Mouse (Mus musculus): ENCODE data around the gene Prpf38b. TPM values are rescaled to one million over a fixed set of nuclear protein-coding genes. Genes with fewer than 3 reads are reported as not detected.
"Not testable (repeated sequence)": the region's sequence is repeated elsewhere in the genome, so short reads cannot be mapped to it uniquely, and the experiment has no call there.

Prpf38b gene
- polyA plus RNA-seq, 1 experiment from 2014 or later: 69.6 TPM

- peaks cover 2% of the 10 kb centered on the region; the same call in 1 of the 2 replicates for H3K4me1 ChIP-seq (replicated peaks; ENCODE audit: control insufficient read depth, insufficient read depth, low read length)
- 92% methylated on average over 3 of the region's 3 CpGs for WGBS
- H3K9ac ChIP-seq (ENCODE audit: low read length): no peak overlapping the region
- no peak for ATAC-seq (ENCODE audit: low read depth)
- no peak overlapping the region for H3K4me2 ChIP-seq (ENCODE audit: low read depth, low read length)
- H3K4me3 ChIP-seq (ENCODE audit: low read length): no peak overlapping the region
- H3K36me3 ChIP-seq (ENCODE audit: control insufficient read depth, insufficient read depth, low read length): no peaks in the 10 kb centered on the region
- H3K27ac ChIP-seq (ENCODE audit: low read length): no peak overlapping the region
- no peaks in the 10 kb centered on the region for H3K27me3 ChIP-seq (ENCODE audit: control insufficient read depth, insufficient read depth, low read depth, low read length)
- H3K9me3 ChIP-seq (ENCODE audit: control insufficient read depth, low read length): no peaks in the 10 kb centered on the region
These were observed 23.9 kb downstream of the Prpf38b start for GRCm38 (mm10) chr3:108887618-108887975.

GRCm38 (mm10) chr3:108886934-108887617, 24.5 kb downstream of the Prpf38b start:
- Histone ChIP-seq H3K4me1 (replicated peaks; ENCODE audit: control insufficient read depth, insufficient read depth, low read length) (peaks cover 2% of the 10 kb centered on the region; the same call in 1 of the 2 replicates), H3K27me3 (ENCODE audit: control insufficient read depth, insufficient read depth, low read depth, low read length) (no peaks in the 10 kb centered on the region), H3K27ac (ENCODE audit: low read length) (peak overlapping the region; percentile 3; the same call in 1 of the 2 replicates), H3K4me3 (ENCODE audit: low read length) (no peak overlapping the region), H3K9me3 (ENCODE audit: control insufficient read depth, low read length) (no peaks in the 10 kb centered on the region), H3K4me2 (ENCODE audit: low read depth, low read length) (no peak overlapping the region), H3K36me3 (ENCODE audit: control insufficient read depth, insufficient read depth, low read length) (no peaks in the 10 kb centered on the region), H3K9ac (ENCODE audit: low read length) (no peak overlapping the region)
- ATAC-seq (ENCODE audit: low read depth): peak; percentile 26; the same call in 1 of the 2 replicates
- 68% methylated on average over 12 of the region's 12 CpGs for WGBS

DNA sequence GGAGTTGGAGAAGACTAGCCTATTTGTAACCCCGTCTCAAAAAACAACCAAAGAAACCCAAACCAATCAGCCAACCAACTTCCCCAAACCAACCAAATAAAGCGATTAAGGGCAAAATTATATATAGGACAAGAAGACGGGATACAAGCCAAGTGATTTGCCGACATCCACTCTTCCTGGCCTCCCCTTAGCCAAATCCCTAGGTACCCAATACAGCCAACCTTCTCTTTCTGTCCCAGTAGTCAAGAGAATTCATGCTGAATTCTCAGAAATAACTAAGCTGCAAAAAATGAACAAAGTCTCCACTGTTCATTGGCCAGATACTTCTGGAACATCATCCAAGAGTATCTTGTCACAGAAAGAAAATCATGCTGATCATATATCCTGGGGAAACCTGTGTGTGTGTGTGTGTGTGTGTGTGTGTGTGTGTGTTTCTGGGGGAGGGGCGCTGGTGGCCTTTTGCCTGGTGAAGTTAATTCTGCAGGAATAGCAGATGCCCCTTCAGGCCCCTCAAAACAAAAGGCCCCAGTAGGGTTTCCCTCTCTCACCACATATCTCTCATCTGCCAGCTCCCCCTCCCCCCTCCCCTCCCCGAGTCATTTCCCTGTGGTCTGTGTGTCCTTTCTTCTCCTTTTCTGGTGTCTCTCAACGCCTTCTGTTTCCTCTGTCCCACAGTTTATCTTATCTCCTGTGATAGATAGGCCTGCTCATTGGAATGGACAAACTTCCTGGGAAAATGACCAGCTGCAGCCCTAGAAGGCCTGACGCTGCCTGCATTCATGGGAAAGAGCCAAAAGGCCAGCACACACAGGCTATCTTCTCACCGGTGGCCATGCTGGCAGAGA, 25.6 kb downstream of the Prpf38b start:
- 35% methylated on average over 9 of the region's 9 CpGs for WGBS

GRCm38 (mm10) chr3:108884706-108885289, 26.7 kb downstream of the Prpf38b start:
- Histone ChIP-seq H3K4me3 (ENCODE audit: low read length) (no peak overlapping the region), H3K36me3 (ENCODE audit: control insufficient read depth, insufficient read depth, low read length) (no peaks in the 10 kb centered on the region), H3K4me1 (replicated peaks; ENCODE audit: control insufficient read depth, insufficient read depth, low read length) (peaks cover 12% of the 10 kb centered on the region), H3K27me3 (ENCODE audit: control insufficient read depth, insufficient read depth, low read depth, low read length) (no peaks in the 10 kb centered on the region), H3K4me2 (ENCODE audit: low read depth, low read length) (no peak overlapping the region), H3K27ac (ENCODE audit: low read length) (no peak overlapping the region), H3K9ac (ENCODE audit: low read length) (no peak overlapping the region), H3K9me3 (ENCODE audit: control insufficient read depth, low read length) (no peaks in the 10 kb centered on the region)
- ATAC-seq (ENCODE audit: low read depth): no peak
- WGBS: 70% methylated on average over 8 of the region's 8 CpGs

More for the DNA sequence above, 25.6 kb downstream of the Prpf38b start:
- H3K9ac ChIP-seq (ENCODE audit: low read length): no peak overlapping the region
- H3K4me1 ChIP-seq (replicated peaks; ENCODE audit: control insufficient read depth, insufficient read depth, low read length): peaks cover 7% of the 10 kb centered on the region
- H3K9me3 ChIP-seq (ENCODE audit: control insufficient read depth, low read length): no peaks in the 10 kb centered on the region
- H3K27ac ChIP-seq (ENCODE audit: low read length): peak overlapping the region; percentile 82
- H3K4me2 ChIP-seq (ENCODE audit: low read depth, low read length): no peak overlapping the region
- H3K36me3 ChIP-seq (ENCODE audit: control insufficient read depth, insufficient read depth, low read length): no peaks in the 10 kb centered on the region
- H3K27me3 ChIP-seq (ENCODE audit: control insufficient read depth, insufficient read depth, low read depth, low read length): no peaks in the 10 kb centered on the region
- ATAC-seq (ENCODE audit: low read depth): peak; percentile 91
- no peak overlapping the region for H3K4me3 ChIP-seq (ENCODE audit: low read length)

DNA sequence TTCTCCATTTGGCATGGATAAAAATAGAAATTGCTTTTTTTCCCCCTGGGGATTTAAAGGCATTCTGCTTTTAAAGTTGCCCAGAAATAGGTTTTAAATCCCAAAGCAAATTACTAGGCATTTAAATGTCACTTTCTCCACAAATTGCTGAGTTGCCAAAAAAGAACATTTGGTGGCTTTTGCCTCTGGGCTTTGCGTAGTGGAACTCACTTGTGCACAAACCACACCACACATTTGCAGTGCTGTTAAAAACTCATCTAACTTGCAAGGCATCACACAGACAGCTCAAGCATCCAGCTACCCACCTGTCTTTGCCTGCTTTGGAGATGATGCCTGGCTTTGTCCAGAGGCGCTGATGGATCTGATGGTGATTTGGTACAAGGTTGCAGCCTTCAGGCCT, 28.5 kb downstream of the Prpf38b start:
- H3K4me1 ChIP-seq (replicated peaks; ENCODE audit: control insufficient read depth, insufficient read depth, low read length): peaks cover 20% of the 10 kb centered on the region
- WGBS: 89% methylated on average over 2 of the region's 2 CpGs
- no peak overlapping the region for H3K9ac ChIP-seq (ENCODE audit: low read length)
- ATAC-seq (ENCODE audit: low read depth): no peak
- H3K36me3 ChIP-seq (ENCODE audit: control insufficient read depth, insufficient read depth, low read length): no peaks in the 10 kb centered on the region
- H3K4me2 ChIP-seq (ENCODE audit: low read depth, low read length): no peak overlapping the region
- no peak overlapping the region for H3K4me3 ChIP-seq (ENCODE audit: low read length)
- no peaks in the 10 kb centered on the region for H3K9me3 ChIP-seq (ENCODE audit: control insufficient read depth, low read length)
- no peaks in the 10 kb centered on the region for H3K27me3 ChIP-seq (ENCODE audit: control insufficient read depth, insufficient read depth, low read depth, low read length)
- no peak overlapping the region for H3K27ac ChIP-seq (ENCODE audit: low read length)

DNA sequence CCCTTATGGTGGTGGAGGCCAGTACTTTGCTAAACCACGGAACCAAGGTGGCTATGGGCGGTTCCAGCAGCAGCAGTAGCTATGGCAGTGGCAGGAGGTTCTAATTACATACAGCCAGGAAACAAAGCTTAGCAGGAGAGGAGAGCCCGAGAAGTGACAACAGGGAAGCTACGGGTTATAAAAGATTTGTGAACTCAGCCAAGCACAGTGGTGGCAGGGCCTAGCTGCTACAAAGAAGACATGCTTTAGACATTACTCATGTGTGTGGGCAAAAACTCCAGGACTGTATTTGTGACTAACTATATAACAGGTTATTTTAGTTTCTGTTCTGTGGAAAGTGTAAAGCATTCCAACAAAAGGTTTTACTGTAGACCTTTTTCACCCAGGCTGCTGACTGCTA, 29.7 kb downstream of the Prpf38b start:
- WGBS: 55% methylated on average over 4 of the region's 4 CpGs

DNA sequence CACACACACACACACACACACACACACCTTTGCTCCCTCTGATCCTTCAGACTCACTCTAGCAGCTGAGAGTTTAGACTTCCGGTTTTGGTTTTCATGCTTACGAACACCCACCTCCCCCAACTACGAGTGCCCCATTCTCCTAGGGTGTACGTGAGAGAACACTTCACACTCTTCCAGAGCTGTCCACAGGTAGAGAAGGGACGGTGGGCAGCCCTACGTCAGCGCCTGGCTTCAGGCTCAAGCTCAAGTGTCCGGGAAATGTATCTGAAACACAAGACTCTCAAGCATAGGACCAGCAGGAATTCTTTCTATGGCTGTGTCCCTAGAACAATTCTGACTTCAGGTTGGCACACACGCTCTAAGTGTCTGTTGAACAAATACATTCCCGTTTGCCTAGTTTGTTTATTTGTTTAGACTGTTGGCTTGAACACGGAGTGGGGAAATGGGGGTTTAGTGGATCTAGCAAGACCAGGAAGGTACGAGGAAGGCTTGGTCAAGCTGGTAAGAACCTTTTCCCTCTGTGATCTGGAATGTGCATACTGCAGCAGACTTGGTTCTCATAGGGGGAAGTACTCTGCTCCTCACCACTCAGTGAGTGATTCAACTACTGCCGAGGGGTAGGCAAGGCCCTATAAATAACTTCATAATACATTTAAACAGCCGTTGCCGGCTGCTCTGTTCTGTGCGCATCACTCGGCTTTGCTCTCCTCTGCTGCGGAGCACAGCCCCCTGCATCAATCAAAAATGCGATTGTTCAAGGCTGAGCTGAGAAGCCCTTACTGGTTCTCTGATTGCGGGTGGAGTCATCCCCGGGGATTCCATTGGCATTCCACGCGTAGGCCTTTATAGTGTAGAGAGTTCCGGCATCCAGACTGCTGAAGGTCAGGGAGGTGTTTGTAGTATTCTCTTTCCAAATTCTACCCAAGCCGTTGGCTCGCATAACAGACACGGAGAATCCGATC, 30.7 kb downstream of the Prpf38b start:
- Histone ChIP-seq H3K4me2 (ENCODE audit: low read depth, low read length) (peak overlapping the region; percentile 46), H3K9ac (ENCODE audit: low read length) (peak overlapping the region; percentile 43), H3K27ac (ENCODE audit: low read length) (peak overlapping the region; percentile 86), H3K4me3 (ENCODE audit: low read length) (0 out of 2 replicates have a peak overlapping the region, but pooled peaks have one; percentile 15), H3K4me1 (replicated peaks; ENCODE audit: control insufficient read depth, insufficient read depth, low read length) (peaks cover 19% of the 10 kb centered on the region), H3K27me3 (ENCODE audit: control insufficient read depth, insufficient read depth, low read depth, low read length) (no peaks in the 10 kb centered on the region), H3K9me3 (ENCODE audit: control insufficient read depth, low read length) (no peaks in the 10 kb centered on the region), H3K36me3 (ENCODE audit: control insufficient read depth, insufficient read depth, low read length) (no peaks in the 10 kb centered on the region)
- WGBS: 26% methylated on average over 28 of the region's 28 CpGs
- ATAC-seq (ENCODE audit: low read depth): peak; percentile 83

More for the DNA sequence above, 29.7 kb downstream of the Prpf38b start:
- peaks cover 20% of the 10 kb centered on the region for H3K4me1 ChIP-seq (replicated peaks; ENCODE audit: control insufficient read depth, insufficient read depth, low read length)
- H3K9ac ChIP-seq (ENCODE audit: low read length); H3K4me2 ChIP-seq (ENCODE audit: low read depth, low read length); H3K4me3 ChIP-seq (ENCODE audit: low read length); ATAC-seq (ENCODE audit: low read depth); H3K27me3 ChIP-seq (ENCODE audit: control insufficient read depth, insufficient read depth, low read depth, low read length); H3K36me3 ChIP-seq (ENCODE audit: control insufficient read depth, insufficient read depth, low read length); H3K9me3 ChIP-seq (ENCODE audit: control insufficient read depth, low read length); H3K27ac ChIP-seq (ENCODE audit: low read length): not testable (repeated sequence)

- 53% methylated on average over 5 of the region's 5 CpGs for WGBS
- H3K27ac ChIP-seq (ENCODE audit: low read length): no peak overlapping the region
- ATAC-seq (ENCODE audit: low read depth): no peak
- H3K4me3 ChIP-seq (ENCODE audit: low read length): no peak overlapping the region
- no peak overlapping the region for H3K9ac ChIP-seq (ENCODE audit: low read length)
- no peaks in the 10 kb centered on the region for H3K9me3 ChIP-seq (ENCODE audit: control insufficient read depth, low read length)
- no peaks in the 10 kb centered on the region for H3K36me3 ChIP-seq (ENCODE audit: control insufficient read depth, insufficient read depth, low read length)
- peaks cover 19% of the 10 kb centered on the region for H3K4me1 ChIP-seq (replicated peaks; ENCODE audit: control insufficient read depth, insufficient read depth, low read length)
- H3K27me3 ChIP-seq (ENCODE audit: control insufficient read depth, insufficient read depth, low read depth, low read length): no peaks in the 10 kb centered on the region
- H3K4me2 ChIP-seq (ENCODE audit: low read depth, low read length): no peak overlapping the region
These were observed 31.6 kb downstream of the Prpf38b start for GRCm38 (mm10) chr3:108879836-108880435.
